Mouse (Mus musculus) left cerebral cortex, adult 8-10 months (tissue): ENCODE data around the gene Slc9a6. TPM values are rescaled to one million over a fixed set of nuclear protein-coding genes. Genes with fewer than 3 reads are reported as not detected.

Experiments used
- DNase-seq, 2 experiments: peaks; one replicate each; pipeline ENCODE4 v3.0.0; 2022; ENCODE audit warnings: low spot score in 2 of 2
- total RNA-seq, 4 experiments: library from RNA; stranded (reverse); gene quantifications; 2 replicates each; pipeline ENCODE4 v1.2.4; 2022

The Slc9a6 gene
- total RNA-seq, 4 experiments from 2014 or later, result 95.4 to 122 (median 108) TPM

- DNase-seq, result no peak
These were observed 55.8 kb downstream of the Slc9a6 start for GRCm38 (mm10) chrX:56665226-56665973.

GRCm38 (mm10) chrX:56667296-56667695 lies 57.7 kb downstream of the Slc9a6 start:
- DNase-seq, result no peak

- no peak for DNase-seq
These were observed 58.5 kb downstream of the Slc9a6 start for GRCm38 (mm10) chrX:56668051-56668450.

GRCm38 (mm10) chrX:56668501-56668900 lies 58.9 kb downstream of the Slc9a6 start:
- DNase-seq, result no peak

- DNase-seq, result no peak
These were observed 66.0 kb downstream of the Slc9a6 start for GRCm38 (mm10) chrX:56675556-56675955.

- DNase-seq, result peak in 1 of 2 experiments; percentile 18
These were observed 68.2 kb downstream of the Slc9a6 start for GRCm38 (mm10) chrX:56677736-56678135.

- DNase-seq, result no peak
These were observed 69.5 kb downstream of the Slc9a6 start for GRCm38 (mm10) chrX:56679066-56679465.

- DNase-seq, result no peak
These were observed 72.7 kb downstream of the Slc9a6 start for GRCm38 (mm10) chrX:56682156-56682720.

- DNase-seq, result no peak
These were observed 74.0 kb downstream of the Slc9a6 start for GRCm38 (mm10) chrX:56683521-56683920.

- no peak for DNase-seq
These were observed 83.0 kb downstream of the Slc9a6 start for GRCm38 (mm10) chrX:56692554-56692953.

- DNase-seq, result no peak
These were observed 85.0 kb downstream of the Slc9a6 start for GRCm38 (mm10) chrX:56694539-56694938.

- no peak for DNase-seq
These were observed 87.7 kb downstream of the Slc9a6 start for GRCm38 (mm10) chrX:56697199-56697780.

- DNase-seq, result no peak
These were observed 88.3 kb downstream of the Slc9a6 start for GRCm38 (mm10) chrX:56697886-56698285.

- no peak for DNase-seq
These were observed 91.7 kb downstream of the Slc9a6 start for GRCm38 (mm10) chrX:56701261-56701660.

- DNase-seq, result no peak
These were observed 94.5 kb downstream of the Slc9a6 start for GRCm38 (mm10) chrX:56703965-56704562.

GRCm38 (mm10) chrX:56708592-56709370 lies 99.2 kb downstream of the Slc9a6 start:
- DNase-seq, result no peak

GRCm38 (mm10) chrX:56710522-56710921 lies 101.0 kb downstream of the Slc9a6 start:
- no peak for DNase-seq

GRCm38 (mm10) chrX:56712666-56713065 lies 103.1 kb downstream of the Slc9a6 start:
- DNase-seq, result no peak
